Mouse (Mus musculus): ENCODE results near the gene D430042O09Rik.

DNA sequence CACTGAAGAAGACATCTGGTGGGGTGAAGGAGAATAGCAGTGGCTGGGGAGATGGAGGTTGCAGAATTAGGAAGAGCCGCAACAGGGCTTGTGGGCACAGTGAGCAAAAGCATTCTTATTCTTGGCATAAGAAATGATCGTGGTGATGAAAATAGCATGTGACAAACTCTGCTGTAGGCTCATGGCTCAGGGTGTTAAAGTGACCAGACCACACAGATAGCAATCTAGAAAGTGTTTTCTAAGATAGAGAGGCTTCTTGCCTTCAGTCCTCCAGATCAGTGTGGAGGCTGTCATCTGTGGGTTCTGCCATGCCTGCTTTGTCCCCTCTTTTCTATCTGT lies 139.8 kb downstream of the D430042O09Rik start:
- TF ChIP-seq POLR2A (IDR thresholded peaks at IDR 0.05; ENCODE audit: borderline replicate concordance, low read depth, low read length) (no peak), CTCF (IDR thresholded peaks at IDR 0.05; ENCODE audit: low read depth, low read length) (no peak)
